Mouse (Mus musculus): Measurements from ENCODE around the gene Ints14.
"Not testable (repeated sequence)": the region's sequence is repeated elsewhere in the genome, so short reads cannot be mapped to it uniquely, and the experiment has no call there.

The Ints14 gene

GRCm38 (mm10) chr9:65018588-65019121 lies 58.0 kb downstream of the Ints14 start:
- DNase-seq (ENCODE audit: low read depth, low spot score): no peak

GRCm38 (mm10) chr9:65019146-65019545 lies 58.4 kb downstream of the Ints14 start:
- DNase-seq (ENCODE audit: low read depth, low spot score): no peak

GRCm38 (mm10) chr9:65020128-65020527 lies 59.4 kb downstream of the Ints14 start:
- no peak for DNase-seq (ENCODE audit: low read depth, low spot score)

GRCm38 (mm10) chr9:65020991-65021886 lies 60.5 kb downstream of the Ints14 start, which contains the start of gene Hacd3:
Gene Hacd3 (minus strand): TSS chr9:65021693.
- peak; percentile 80 for DNase-seq (ENCODE audit: low read depth, low spot score)

- no peak for DNase-seq (ENCODE audit: low read depth, low spot score)
Observed at GRCm38 (mm10) chr9:65021887-65022579, 61.3 kb downstream of the Ints14 start.

GRCm38 (mm10) chr9:65022580-65023135 lies 62.0 kb downstream of the Ints14 start:
- DNase-seq (ENCODE audit: low read depth, low spot score): no peak

GRCm38 (mm10) chr9:65023447-65023846 lies 62.7 kb downstream of the Ints14 start:
- DNase-seq (ENCODE audit: low read depth, low spot score): no peak

GRCm38 (mm10) chr9:65027241-65027640 lies 66.5 kb downstream of the Ints14 start:
- DNase-seq (ENCODE audit: low read depth, low spot score): no peak

GRCm38 (mm10) chr9:65028313-65028712 lies 67.6 kb downstream of the Ints14 start:
- no peak for DNase-seq (ENCODE audit: low read depth, low spot score)

GRCm38 (mm10) chr9:65031355-65031754 lies 70.7 kb downstream of the Ints14 start:
- DNase-seq (ENCODE audit: low read depth, low spot score): not testable (repeated sequence)

GRCm38 (mm10) chr9:65031894-65032268 lies 71.2 kb downstream of the Ints14 start:
- no peak for DNase-seq (ENCODE audit: low read depth, low spot score)

GRCm38 (mm10) chr9:65032269-65033108 lies 71.8 kb downstream of the Ints14 start, which contains the start of gene Dpp8:
Gene Dpp8 (plus strand): TSS chr9:65032414.
- DNase-seq (ENCODE audit: low read depth, low spot score): peak; percentile 89

GRCm38 (mm10) chr9:65036456-65036855 lies 75.8 kb downstream of the Ints14 start:
- no peak for DNase-seq (ENCODE audit: low read depth, low spot score)

All from c-Kit-negative CD71-positive TER-119-positive erythroid progenitor cells, embryonic 14.5 days (primary cell).